Mouse (Mus musculus) embryo, embryonic 9.5 days (tissue): ENCODE measurements around the gene Gm21988.

Source experiments
- DNase-seq: peaks from one replicate; pipeline ENCODE4 v3.0.0-alpha.2; 2017; ENCODE audit errors: extremely low spot score

Gm21988 gene

GRCm38 (mm10) chr11:70236717-70237116, 2.9 kb downstream of the Gm21988 start:
- DNase-seq, result no peak

DNA sequence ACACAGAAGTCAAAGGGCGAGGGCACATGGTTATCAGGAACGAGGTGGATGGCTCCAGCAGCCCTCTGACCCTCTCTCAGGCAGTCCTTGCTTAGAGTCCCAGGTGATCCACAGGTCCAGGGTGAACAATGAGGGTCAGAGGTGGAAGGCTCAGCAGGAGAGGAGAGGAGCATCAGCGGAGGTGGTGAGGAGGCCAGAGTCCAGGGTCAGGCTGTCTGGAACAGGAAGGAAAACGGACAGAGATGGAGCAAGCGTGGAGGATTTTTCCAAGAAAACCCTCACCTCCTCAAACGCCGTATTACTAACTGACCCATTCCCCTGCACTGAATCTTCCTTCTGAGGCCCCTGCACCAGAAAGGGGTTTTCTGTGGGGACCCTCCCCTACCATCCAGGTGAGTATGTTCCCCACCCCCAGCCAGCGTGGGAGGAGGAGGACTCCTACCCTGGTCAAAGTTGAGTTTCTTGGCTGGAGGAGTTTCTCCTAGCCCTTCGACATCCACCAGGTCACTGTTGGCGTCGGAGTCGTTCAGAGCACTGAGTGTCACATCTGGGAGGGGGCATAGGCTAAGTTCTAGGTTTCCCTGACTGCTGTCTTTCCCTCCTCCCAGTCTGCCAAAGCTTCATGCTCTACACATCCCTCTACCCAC, 4.3 kb downstream of the Gm21988 start:
- DNase-seq, result no peak

- DNase-seq, result no peak
Measured at GRCm38 (mm10) chr11:70234497-70234896, 5.1 kb downstream of the Gm21988 start.

DNA sequence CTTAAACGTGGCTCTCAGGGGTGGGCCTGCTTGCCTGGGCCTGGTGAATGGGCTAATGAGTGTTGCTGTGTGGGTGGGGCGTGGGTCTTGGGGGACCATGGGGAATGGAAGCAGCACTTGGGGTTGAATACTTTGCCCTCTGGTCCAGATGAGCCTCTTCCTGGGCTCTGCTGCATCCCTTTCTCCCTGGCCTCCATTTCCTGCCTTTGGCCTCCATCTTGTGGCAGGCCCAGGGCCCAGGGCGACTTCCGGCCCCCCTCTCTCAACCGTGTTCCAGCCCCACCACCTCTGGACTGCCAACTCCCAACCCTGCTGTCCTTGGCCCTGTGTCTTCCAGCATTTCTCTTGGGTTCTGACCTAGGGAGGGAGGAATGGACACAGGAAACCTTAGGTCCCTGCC, 5.6 kb downstream of the Gm21988 start:
- no peak for DNase-seq

DNA sequence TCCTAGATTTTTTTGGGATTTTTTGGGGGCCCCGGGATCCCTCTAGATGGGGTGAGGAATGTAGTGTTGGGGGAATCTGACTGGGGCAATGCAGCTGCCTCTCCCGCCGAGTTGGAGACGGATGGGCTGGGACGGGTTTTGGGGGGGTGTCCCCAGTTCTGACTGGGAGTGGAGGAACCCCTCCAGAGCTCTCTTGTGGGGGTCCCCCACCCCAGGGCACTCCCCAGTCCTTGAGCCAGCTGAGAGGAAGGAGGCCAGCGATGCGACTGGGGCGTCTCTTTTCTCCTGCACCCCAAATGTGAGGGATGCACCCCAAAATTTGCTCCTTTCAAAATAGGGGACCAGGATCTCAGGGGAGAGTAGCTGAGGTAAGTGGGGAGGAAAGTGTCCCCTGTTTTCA, 6.6 kb downstream of the Gm21988 start:
- no peak for DNase-seq

DNA sequence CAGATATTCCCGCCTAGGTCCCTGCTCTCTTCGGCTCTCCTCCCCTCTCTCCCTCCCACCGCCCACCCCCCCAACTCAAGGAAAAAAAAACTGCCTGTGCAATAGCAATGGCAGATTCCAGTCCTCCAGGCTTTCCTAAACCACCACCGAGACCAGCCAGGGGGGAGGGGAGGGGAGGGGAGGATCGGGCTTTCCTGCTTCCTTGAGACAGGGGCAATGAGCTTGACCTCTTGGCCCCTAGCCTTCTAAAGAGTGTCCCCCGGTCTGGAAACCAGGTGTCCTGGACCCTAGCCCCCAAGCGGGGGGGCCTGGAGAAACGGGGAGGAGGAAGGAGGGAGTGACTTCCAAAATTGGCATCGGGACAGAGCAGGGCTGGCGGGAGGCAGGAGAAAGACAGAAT, 7.1 kb downstream of the Gm21988 start:
- DNase-seq, result peak; percentile 81

- peak; percentile 85 for DNase-seq
Measured at GRCm38 (mm10) chr11:70230239-70230727, 9.3 kb downstream of the Gm21988 start.

DNA sequence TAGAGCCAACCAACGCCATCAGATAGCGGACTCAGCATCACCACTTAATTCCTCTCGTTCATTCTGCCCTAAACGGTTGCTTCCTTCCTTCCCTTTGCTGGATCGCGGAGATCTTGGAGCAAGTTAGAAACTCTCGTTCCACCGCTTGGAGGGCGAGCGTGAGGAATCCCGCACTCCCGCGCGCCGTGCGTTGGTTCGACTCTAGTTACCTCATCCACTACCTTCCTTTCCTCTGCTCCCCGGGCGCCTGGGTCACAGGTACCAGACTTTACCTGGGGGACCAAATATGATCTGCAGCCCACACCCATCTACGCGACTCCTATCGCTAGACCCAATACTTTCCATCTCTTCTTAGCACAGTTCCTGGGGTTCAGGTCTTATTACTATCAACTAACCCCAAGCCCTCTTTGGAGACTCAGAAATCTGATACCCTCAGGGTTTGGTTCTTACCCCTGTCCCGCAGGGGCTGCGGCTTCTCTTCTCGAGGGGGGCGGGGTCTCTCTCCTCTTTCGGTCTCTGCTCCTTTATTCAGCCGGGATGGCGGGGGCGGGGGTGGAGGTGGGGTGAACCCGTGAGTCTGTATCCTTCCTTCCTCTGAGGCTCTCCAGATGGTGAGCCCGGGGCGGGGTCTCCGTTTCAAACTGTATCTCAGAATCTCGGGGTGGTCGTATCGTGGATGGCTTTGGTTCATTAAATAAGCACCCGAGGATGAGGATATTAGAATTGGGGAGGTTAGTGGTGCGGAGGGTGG, 10.2 kb downstream of the Gm21988 start, which contains the start of gene Bcl6b:
TSS of gene Bcl6b (minus strand) at position 539 of the 751 bp plus-strand sequence.
- no peak for DNase-seq

- peak; percentile 73 for DNase-seq
Measured at GRCm38 (mm10) chr11:70228828-70229227, 10.8 kb downstream of the Gm21988 start.

DNA sequence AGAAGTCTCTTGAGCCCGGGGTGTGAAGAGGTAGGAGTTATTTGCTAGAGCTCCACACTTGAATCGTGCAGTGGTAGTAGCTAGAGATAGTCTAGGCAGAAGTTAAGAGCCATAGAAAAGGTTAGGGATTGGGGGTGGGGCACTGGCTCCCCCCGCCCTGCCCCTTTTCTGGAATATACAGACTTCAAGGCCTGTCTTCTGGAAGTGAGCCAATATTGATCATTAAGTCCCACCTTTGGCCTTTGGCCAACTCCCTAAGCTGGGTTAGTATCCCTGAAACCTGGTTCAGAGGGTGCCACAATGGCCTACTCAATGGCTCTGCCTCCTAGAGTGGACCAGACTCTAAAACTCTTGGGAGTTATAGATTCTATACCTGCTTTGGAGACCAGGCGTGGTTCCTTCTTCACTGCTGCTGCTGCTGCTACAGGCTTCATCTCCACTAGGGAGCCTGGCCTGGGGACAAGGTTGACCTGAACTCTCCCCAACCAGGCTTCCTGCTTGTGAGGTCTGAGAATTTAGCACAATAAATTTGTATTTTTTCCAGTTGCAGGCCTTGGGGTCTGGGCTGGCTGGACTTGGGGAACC, 11.9 kb downstream of the Gm21988 start:
- DNase-seq, result no peak

- no peak for DNase-seq
Measured at GRCm38 (mm10) chr11:70227126-70227525, 12.5 kb downstream of the Gm21988 start.

DNA sequence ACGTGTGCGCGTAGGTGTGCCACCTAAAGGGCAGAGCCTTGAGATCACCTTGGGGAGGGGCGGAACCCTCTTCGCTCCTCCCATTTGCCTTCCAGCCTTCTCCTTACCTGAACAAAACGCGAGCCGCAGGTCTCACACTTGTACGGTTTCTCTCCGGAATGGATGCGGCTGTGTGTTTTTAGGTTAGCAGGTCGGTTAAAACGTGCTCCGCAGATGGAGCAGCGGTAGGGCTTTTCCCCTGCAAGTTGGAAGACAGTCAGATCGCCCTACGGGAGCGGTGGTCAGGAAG, 13.1 kb downstream of the Gm21988 start:
- DNase-seq, result no peak

DNA sequence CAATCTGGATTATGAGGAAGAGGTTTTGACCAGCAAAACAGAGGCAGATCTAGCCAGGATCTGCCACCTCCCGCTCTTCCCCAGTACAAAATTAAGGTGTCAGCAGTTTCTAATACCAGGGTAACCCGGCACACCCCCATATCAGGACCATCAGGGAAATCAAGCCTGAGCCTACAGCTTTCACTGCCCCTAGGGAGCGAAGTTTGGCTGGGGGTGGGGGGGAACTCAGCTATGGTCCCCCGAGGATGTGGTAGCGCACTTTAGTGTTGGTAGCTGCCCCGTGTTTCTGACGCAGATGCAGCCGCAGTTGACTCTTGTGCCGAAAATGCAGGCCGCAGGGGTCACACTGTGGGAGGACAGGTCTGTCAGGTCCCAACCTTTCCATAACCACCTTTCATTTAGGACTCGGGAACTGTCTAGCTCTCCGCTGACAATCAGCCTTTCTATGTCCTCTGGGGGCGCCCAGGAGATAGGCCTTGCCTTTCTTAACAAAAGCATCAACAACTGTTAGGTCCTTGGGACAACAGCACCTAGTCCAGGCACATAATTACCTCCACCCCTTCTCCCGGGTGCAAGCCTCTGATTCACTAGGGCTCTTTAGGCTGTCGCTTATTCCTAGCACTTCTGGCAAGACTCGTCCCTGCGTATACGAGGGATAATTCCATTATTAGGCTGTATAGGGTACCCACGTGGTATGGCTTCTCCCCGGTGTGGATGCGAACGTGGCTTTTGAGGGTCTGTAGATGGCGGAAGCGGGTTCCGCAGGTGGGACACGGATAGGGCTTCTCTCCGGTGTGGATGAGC, 13.6 kb downstream of the Gm21988 start:
- no peak for DNase-seq

DNA sequence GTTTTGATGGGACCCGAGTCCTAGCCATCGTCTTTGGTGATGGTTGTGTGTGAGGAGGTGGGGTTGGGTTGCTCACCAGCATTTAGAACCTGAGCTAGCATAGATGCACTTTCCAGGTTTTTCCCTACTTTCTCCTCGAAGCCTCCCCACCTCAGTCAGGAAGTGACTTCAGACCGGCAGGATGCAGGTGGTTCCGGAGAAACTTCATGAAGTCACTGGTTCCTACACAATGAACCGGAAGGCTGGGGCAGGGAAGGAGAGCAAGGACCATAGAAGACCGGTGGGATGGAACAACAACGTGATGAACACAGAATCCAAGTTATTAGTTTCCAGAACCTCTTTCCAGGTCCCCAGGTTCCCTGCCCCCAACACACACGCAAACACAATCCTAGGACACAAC, 15.9 kb downstream of the Gm21988 start:
- DNase-seq, result no peak

DNA sequence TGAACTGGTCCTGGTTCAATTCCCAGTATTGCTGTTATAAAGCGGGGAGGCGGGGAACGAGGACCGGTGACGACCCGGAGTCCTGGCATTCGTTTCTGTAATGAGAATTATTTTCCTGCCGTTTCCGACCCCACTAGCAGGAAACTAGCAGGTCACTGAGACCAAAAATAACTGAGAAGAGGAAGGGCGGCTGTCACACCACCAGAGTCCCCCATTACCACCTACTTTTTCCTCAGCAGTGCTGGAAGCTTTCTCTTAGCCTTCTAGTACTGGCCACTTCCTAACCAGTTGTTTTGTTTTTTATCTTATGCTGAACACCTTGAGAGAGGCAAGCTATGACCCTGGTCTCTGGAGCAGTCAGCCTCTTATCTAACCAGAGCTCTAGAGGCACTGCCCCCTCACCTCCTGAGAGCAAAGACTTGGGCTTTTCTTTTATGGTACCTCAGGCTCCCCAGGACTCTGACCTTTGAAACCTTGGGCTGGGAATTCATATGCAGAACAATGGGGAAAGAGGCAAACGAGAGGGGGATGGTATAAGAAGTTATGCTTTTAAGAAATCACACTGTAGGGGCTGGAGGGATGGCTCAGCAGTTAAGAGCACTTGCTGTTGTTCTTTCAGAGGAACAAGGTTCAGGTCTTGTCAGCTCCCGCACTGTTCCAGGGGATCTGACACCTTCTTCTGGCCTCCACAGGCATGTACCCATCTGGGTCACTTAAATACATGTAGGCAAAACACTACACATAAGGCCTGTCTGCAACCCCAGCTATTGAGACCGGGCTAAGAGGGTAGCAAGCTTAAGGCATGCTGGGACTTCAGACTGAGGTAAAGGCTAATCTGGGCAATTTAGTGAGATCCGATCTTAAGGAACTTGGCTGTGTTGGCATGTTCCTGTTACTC, 17.8 kb downstream of the Gm21988 start:
- DNase-seq, result no peak

- DNase-seq, result peak; percentile 94
Measured at GRCm38 (mm10) chr11:70220731-70221602, 18.7 kb downstream of the Gm21988 start, which contains the start of gene Slc16a13. Gene Slc16a13, minus strand, starts transcription at chr11:70221064.

DNA sequence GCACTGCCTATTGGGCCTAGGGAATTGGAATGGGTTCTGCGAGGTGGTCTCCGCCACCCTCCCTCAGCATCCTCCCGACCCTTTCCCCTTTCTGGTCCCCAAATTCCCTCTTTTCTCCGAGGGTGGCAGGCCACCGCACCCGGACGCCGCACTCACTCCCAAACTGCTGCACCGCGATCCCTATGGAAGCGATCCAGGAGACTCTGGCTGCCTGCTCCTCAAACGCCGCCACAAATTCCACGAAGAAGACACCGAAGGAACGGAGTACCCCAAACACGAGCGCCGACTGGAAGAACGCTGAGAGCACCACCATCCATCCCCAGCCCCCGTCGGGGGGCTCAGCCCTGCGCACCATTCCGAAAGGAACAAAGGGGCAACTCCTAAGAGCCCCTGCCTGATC, 19.3 kb downstream of the Gm21988 start:
- DNase-seq, result no peak

GRCm38 (mm10) chr11:70219873-70220272, 19.8 kb downstream of the Gm21988 start:
- DNase-seq, result no peak

DNA sequence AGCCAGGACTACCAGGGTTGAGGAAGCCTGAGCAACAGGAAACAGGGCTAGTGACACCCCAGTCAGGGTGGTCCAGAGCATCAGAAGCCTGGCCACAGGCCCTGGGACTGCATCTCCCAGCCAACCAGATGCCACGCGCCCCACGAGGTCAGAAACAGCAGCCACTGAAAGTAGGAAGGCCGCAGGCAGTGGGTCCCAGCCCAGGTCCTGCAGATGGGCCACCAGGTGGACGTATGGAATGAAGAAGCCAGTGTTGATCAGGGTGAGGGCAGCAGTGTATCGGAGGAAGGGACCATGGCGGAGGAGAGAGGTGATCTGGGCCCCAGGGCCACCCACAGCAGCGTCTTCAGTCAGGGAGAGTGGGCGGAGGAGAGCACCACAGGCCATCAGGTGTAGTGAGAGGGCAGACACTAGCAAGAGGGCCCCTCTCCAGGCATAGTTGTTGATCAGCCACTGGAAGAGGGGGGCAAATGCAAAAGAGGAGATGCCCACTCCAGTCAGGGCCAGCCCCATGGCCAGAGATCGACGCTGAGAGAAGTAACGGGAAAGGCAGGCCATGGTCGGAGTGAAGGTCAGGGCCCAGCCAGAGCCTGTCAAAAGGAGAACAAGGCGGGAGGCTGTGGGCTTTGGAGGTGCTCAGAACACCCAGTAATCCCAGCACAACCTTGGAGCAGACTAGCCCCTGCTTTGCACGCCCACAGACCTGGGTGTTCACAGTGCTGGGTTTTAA, 20.7 kb downstream of the Gm21988 start:
- no peak for DNase-seq
